Mouse (Mus musculus) CH12.LX (cell line): ENCODE results near the gene Vgll1. TPM values are rescaled to one million over a fixed set of nuclear protein-coding genes. Genes with fewer than 3 reads are reported as not detected.

Experiments used
- DNase-seq: peaks from one replicate; pipeline ENCODE4 v3.0.0-alpha.2; 2013; ENCODE audit errors: extremely low read depth
- H3K27ac ChIP-seq: 2 replicates; pipeline ENCODE4 v1.5.1; 2012; ENCODE audit warnings: low read depth, mild to moderate bottlenecking, control low read depth, moderate library complexity; ENCODE audit not compliant: insufficient read depth
- H3K27me3 ChIP-seq: replicated peaks from 2 replicates; pipeline ENCODE3; 2012; ENCODE audit warnings: inconsistent platforms
- H3K36me3 ChIP-seq, 2 experiments: replicated peaks in 1 of 2; 2 replicates each; pipeline versions ENCODE3 to v1.6.1; 2012; ENCODE audit warnings: inconsistent platforms in 1 of 2, low read length in 1 of 2, mild to moderate bottlenecking in 1 of 2, mixed read lengths in 1 of 2, moderate library complexity in 1 of 2; ENCODE audit not compliant: control insufficient read depth in 1 of 2, insufficient read depth in 1 of 2
- H3K4me1 ChIP-seq, 2 experiments: 2 replicates each; pipeline ENCODE4 v1.6.1; 2012; ENCODE audit warnings: inconsistent platforms in 1 of 2, moderate library complexity in 1 of 2; ENCODE audit not compliant: insufficient read depth in 2 of 2, control insufficient read depth in 1 of 2
- H3K4me2 ChIP-seq: 2 replicates; pipeline ENCODE4 v1.6.1; 2012; ENCODE audit warnings: low read depth, mild to moderate bottlenecking, control low read depth; ENCODE audit not compliant: poor library complexity, insufficient read depth, severe bottlenecking
- H3K4me3 ChIP-seq, 3 experiments: fragments of 150-350 bp in 1 of 3; sonication (generic) in 1 of 3; replicated peaks in 1 of 3; 2 replicates each; pipeline versions ENCODE3 to v1.5.1; 2011 to 2012; ENCODE audit warnings: low read depth in 2 of 3, low read length in 2 of 3, mild to moderate bottlenecking in 2 of 3, moderate library complexity in 2 of 3, control low read depth in 1 of 3, improper control_type of control experiment in 1 of 3, inconsistent platforms in 1 of 3, mixed read lengths in 1 of 3; ENCODE audit not compliant: poor library complexity in 1 of 3
- H3K79me2 ChIP-seq: replicated peaks from 2 replicates; pipeline ENCODE4 v1.6.1; 2012; ENCODE audit warnings: mild to moderate bottlenecking, moderate library complexity; ENCODE audit not compliant: control insufficient read depth, poor library complexity, insufficient read depth, severe bottlenecking; ENCODE audit errors: extremely low read depth
- H3K9ac ChIP-seq: 2 replicates; pipeline ENCODE4 v1.6.1; 2012; ENCODE audit warnings: low read depth, mild to moderate bottlenecking, control low read depth, moderate library complexity; ENCODE audit not compliant: insufficient read depth
- H3K9me3 ChIP-seq: replicated peaks from 2 replicates; pipeline ENCODE3; 2012; ENCODE audit warnings: low read length, inconsistent platforms, mixed read lengths
- EP300 ChIP-seq: IDR thresholded peaks from 2 replicates; pipeline ENCODE4 v1.6.1; 2011; ENCODE audit warnings: low read length, improper control_type of control experiment
- ETS1 ChIP-seq: conservative IDR thresholded peaks from 2 replicates; pipeline ENCODE4 v1.6.1; 2012; ENCODE audit warnings: low read depth, mild to moderate bottlenecking, inconsistent platforms, low read length, improper control_type of control experiment, moderate library complexity
- GABPA ChIP-seq: IDR thresholded peaks from 2 replicates; pipeline ENCODE4 v1.6.1; 2012; ENCODE audit warnings: low read depth, low read length, improper control_type of control experiment, inconsistent platforms; ENCODE audit not compliant: insufficient replicate concordance
- IRF4 ChIP-seq: IDR thresholded peaks from 2 replicates; pipeline ENCODE4 v1.6.1; 2014; ENCODE audit warnings: low read depth, mild to moderate bottlenecking, inconsistent platforms, low read length, improper control_type of control experiment
- JUN ChIP-seq: IDR thresholded peaks from 2 replicates; pipeline ENCODE4 v1.6.1; 2011; ENCODE audit warnings: low read depth, mild to moderate bottlenecking, low read length, improper control_type of control experiment, moderate library complexity; ENCODE audit not compliant: insufficient read depth
- JUND ChIP-seq: conservative IDR thresholded peaks from 2 replicates; pipeline ENCODE4 v1.6.1; 2011; ENCODE audit warnings: low read depth, low read length, improper control_type of control experiment
- KAT2A ChIP-seq: IDR thresholded peaks from 2 replicates; pipeline ENCODE4 v1.6.1; 2012; ENCODE audit warnings: low read length, improper control_type of control experiment, inconsistent platforms; ENCODE audit not compliant: insufficient replicate concordance
- MAFK ChIP-seq: IDR thresholded peaks from 2 replicates; pipeline ENCODE4 v1.6.1; 2011; ENCODE audit warnings: low read length, improper control_type of control experiment; ENCODE audit not compliant: insufficient replicate concordance
- MXI1 ChIP-seq: IDR thresholded peaks from 2 replicates; pipeline ENCODE4 v1.6.1; 2011; ENCODE audit warnings: mild to moderate bottlenecking, low read depth, low read length, improper control_type of control experiment
- MYC ChIP-seq: IDR thresholded peaks from 2 replicates; pipeline ENCODE4 v1.6.1; 2011; ENCODE audit warnings: low read depth, mild to moderate bottlenecking, improper control_type of control experiment, low read length
- PAX5 ChIP-seq: IDR thresholded peaks from 2 replicates; pipeline ENCODE4 v1.6.1; 2012; ENCODE audit warnings: low read length, inconsistent platforms, mixed read lengths
- POLR2A ChIP-seq: IDR thresholded peaks from 2 replicates; pipeline ENCODE4 v1.6.1; 2011; ENCODE audit warnings: low read depth, mild to moderate bottlenecking, improper control_type of control experiment, low read length
- RAD21 ChIP-seq: IDR thresholded peaks from 2 replicates; pipeline ENCODE4 v1.6.1; 2011; ENCODE audit warnings: low read depth, mild to moderate bottlenecking, low read length, improper control_type of control experiment, moderate library complexity
- RCOR1 ChIP-seq: conservative IDR thresholded peaks from 2 replicates; pipeline ENCODE4 v1.6.1; 2012; ENCODE audit warnings: low read depth, mild to moderate bottlenecking, inconsistent platforms, low read length, improper control_type of control experiment
- TCF12 ChIP-seq: IDR thresholded peaks from 2 replicates; pipeline ENCODE4 v1.6.1; 2014; ENCODE audit warnings: low read depth, mild to moderate bottlenecking, inconsistent platforms, low read length, improper control_type of control experiment
- UBTF ChIP-seq: IDR thresholded peaks from 2 replicates; pipeline ENCODE4 v1.6.1; 2012; ENCODE audit warnings: low read depth, mild to moderate bottlenecking, inconsistent platforms, low read length, improper control_type of control experiment, moderate library complexity
- USF1 ChIP-seq: IDR thresholded peaks from 2 replicates; pipeline ENCODE4 v1.6.1; 2014; ENCODE audit warnings: low read depth, mild to moderate bottlenecking, inconsistent platforms, low read length, improper control_type of control experiment
- dilution Hi-C: fragments of 300-500 bp; cut with MboI; formaldehyde crosslinking; loops from 2 replicates; pipeline ENCODE4 v1.14.3; 2020; ENCODE audit warnings: low sequenced_read_pairs; ENCODE audit not compliant: extremely low pct_unique_long_range_greater_than_20kb, extremely low pct_ligation_motif_present
- in situ Hi-C: fragments of 300-500 bp; cut with MboI; formaldehyde crosslinking; loops from 3 replicates; pipeline ENCODE4 v1.14.3; 2019; ENCODE audit warnings: low sequenced_read_pairs, low pct_ligation_motif_present, low pct_unique_long_range_greater_than_20kb, mixed read lengths
- polyA plus RNA-seq: library from polyadenylated mRNA; unstranded; fragments of >175 nt; gene quantifications from 2 replicates; pipeline ENCODE4 v1.2.1, GENCODE M21; 2012; ENCODE audit warnings: low read depth; ENCODE audit not compliant: insufficient read length
- total RNA-seq, 2 experiments: library from RNA; depleted of rRNA; stranded (reverse); fragments of 300-350 nt in 1 of 2; fragments of >200 nt in 1 of 2; gene quantifications; 2 replicates each; pipeline ENCODE4 v1.2.3; 2012 to 2014

The Vgll1 gene
- total and polyA plus RNA-seq, 3 experiments: 0.17 to 0.97 TPM; not detected in 1

- TF ChIP-seq JUN (no peak), MYC (peak; percentile 77; the same call in 1 of the 2 replicates)
Measured at GRCm38 (mm10) chrX:57053174-57053992, 34.5 kb upstream of the Vgll1 start, which contains the start of gene Htatsf1 (continued).

DNA sequence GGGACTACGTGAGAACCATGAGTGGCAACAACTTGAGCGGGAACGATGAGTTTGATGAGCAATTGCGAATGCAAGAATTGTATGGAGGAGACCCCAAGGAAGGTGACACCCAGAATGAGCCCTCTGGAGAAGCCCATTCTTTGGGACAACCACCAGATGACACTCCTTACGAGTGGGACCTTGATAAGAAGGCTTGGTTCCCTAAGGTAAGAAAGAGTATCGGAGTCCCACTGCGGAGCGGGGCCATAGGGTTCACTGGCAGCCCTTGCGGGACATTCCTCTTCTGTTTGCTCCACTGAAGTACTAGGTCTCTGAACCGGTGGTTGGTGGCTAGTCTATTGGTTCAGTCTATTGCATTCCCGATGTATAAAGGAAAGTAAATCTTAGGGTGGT, 33.9 kb upstream of the Vgll1 start:
- H3K27me3 ChIP-seq: no peaks in the 10 kb centered on the region
- TF ChIP-seq TCF12: no peak
- no peak for TF ChIP-seq EP300
- no peak for TF ChIP-seq MXI1
- TF ChIP-seq RAD21: no peak
- no peak for TF ChIP-seq ETS1
- TF ChIP-seq IRF4: no peak
- TF ChIP-seq MAFK: no peak
- TF ChIP-seq JUND: no peak
- TF ChIP-seq, all 38 proteins: peak for 0
- Histone ChIP-seq H3K9ac (peak overlapping the region; percentile 84), H3K36me3 (peaks cover 0 to 16% of the 10 kb centered on the region in 2 experiments), H3K27ac (no peak overlapping the region), H3K79me2 (peaks cover 4% of the 10 kb centered on the region; the same call in 1 of the 2 replicates), H3K9me3 (no peaks in the 10 kb centered on the region), H3K4me2 (peak overlapping the region; percentile 89), H3K4me1 (no peaks in the 10 kb centered on the region), H3K4me3 (peak overlapping the region; percentile 64 to 88 (median 68))
- no peak for DNase-seq
- dilution Hi-C loops (no loop called here), in situ Hi-C loops (no loop called here)

GRCm38 (mm10) chrX:57081496-57081895, 6.4 kb upstream of the Vgll1 start:
- DNase-seq: no peak
- Histone ChIP-seq H3K79me2 (no peaks in the 10 kb centered on the region), H3K9ac (no peak overlapping the region), H3K4me1 (no peaks in the 10 kb centered on the region), H3K27ac (no peak overlapping the region), H3K27me3 (no peaks in the 10 kb centered on the region), H3K9me3 (no peaks in the 10 kb centered on the region), H3K4me3 (no peak overlapping the region), H3K36me3 (no peaks in the 10 kb centered on the region), H3K4me2 (no peak overlapping the region)
- in situ Hi-C loops (no loop called here), dilution Hi-C loops (no loop called here)
- TF ChIP-seq UBTF: no peak
- no peak for TF ChIP-seq TCF12
- no peak for TF ChIP-seq POLR2A
- no peak for TF ChIP-seq RCOR1
- no peak for TF ChIP-seq EP300
- TF ChIP-seq USF1: no peak
- TF ChIP-seq KAT2A: no peak
- TF ChIP-seq PAX5: no peak
- no peak for TF ChIP-seq GABPA
